Mouse (Mus musculus): ENCODE measurements around the gene Krt88.

The Krt88 gene

DNA sequence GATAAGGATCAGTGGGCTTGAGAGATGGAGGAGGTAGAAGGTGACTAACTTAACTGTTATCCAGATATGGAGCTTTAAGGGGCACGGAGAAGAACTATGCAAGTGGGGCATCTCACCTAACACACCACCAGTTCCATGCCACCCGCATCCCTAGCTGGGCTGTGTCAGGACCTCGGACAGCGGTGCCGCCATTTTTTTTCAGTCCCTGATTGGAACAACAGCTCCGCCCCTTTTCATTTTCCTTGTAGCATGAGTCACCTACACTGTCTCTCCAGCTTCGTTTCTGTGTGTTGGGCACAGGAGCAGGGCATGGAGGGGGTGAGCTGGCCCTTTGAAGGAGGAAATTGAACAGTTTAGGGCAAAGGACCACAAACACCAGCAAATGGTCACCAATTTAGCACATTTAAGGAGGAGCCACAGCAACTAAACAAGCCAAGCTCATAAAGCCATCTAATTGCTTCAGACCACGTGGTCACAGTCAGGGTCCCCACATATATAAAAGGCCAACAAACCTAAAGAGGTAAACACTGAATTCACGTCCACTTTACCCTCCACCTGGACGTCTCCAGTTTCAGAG, 25.5 kb downstream of the Krt88 start, which contains the start of gene Krt86:
Krt86 (plus strand) TSS at position 527 of the 577 bp plus-strand sequence.
- in situ Hi-C loops (cut with MboI, MseI): loop anchor here (10.0 kb wide), 1 partner anchor 58 kb away; the partner anchor contains the start of gene Krt7

DNA sequence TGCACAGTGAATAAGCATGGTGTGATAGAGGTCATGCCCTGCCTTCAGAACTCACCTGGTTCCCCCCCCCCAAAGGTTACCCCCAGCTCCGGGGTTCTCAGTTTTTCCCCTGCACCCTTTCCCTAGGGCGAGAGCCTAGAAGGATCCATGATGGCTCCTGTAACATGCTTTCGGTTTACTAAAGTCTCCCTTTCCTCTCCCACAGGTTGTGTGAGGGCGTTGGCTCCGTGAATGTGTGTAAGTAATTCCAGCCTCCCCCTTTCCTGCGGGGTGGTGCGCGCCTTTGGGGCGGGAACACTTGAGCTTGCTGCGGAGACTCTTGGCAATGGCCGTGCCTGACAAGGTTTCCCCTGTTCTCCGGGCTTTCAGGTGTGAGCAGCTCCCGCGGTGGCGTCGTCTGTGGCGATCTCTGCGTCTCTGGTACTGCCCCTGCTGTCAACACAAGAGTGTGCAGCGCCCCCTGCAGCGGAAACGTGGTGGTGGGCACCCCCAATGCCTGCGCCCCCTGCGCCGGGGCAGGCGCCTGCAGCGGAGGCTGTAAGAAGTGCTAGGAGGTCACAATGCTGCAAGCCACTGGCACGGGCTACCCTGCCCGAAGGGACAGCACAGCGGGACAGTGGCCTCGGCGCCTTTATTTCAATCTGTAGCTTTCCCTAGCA, 31.6 kb downstream of the Krt88 start:
- in situ Hi-C loops (cut with MboI, MseI): loop anchor here (10.0 kb wide), 1 partner anchor 64 kb away; the partner anchor contains the start of gene Krt7

DNA sequence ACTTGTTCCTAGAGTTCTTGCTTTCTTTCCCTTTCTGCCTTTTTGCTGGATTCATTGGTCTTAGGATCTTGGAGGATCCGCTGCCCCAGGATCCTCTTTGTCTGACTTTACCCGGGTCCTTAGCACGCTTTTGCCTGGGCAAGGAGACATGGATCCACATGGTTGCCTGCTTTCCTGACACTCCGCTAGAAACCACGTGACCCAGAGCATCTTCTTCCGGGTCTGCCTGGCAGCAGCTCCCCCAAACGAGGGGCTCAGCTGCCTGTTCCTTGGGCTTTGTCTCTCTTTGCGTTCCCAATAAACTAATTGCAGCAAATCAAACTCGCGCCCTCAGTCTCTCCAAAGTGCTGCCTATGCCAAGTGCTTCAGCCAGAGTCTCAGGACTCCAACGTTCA, 32.1 kb downstream of the Krt88 start:
- in situ Hi-C loops (cut with MboI, MseI): loop anchor here (10.0 kb wide), 1 partner anchor 65 kb away; the partner anchor contains the start of gene Krt7

DNA sequence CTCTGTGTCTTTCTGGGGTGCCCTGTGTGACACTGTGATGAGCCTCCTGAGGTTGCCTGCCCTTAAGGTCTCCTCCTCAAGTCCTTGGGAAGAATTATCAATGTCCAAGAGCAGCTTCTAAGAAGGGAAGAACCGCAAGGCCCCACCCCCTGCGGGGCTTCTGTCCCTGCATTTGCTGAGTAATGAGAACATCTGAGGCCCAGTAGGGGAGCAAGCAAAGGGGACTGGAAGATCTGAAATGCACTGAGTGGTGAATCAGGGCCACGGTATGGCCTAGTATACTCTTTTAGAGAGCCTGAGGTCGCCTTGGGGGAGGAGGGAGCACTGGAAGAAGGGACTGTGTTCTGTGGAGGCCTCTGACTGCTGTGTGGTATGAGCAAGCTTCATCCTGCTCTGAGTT, 34.5 kb downstream of the Krt88 start:
- in situ Hi-C loops (cut with MboI, MseI): no loop called here

DNA sequence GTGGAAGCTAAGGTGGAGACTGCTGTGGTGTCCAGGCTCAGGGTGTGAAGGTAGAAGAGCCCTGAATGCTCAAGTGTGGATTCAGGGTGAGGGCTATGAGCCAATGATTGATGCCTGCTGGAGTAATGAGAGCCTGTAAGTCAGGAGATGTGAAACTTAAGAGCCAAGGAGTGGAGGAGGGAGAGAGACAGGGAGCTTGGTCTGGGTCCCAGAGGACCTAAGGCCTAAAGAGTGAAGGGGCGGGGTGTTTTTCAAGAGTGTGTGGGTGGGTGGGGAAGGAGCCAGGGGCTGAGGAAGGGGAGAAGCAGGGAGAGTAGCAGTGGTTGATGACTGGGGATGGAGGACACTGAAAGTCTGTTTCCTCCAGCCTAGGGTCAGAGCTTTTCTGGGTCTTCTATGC, 36.1 kb downstream of the Krt88 start:
- in situ Hi-C loops (cut with MboI, MseI): no loop called here

DNA sequence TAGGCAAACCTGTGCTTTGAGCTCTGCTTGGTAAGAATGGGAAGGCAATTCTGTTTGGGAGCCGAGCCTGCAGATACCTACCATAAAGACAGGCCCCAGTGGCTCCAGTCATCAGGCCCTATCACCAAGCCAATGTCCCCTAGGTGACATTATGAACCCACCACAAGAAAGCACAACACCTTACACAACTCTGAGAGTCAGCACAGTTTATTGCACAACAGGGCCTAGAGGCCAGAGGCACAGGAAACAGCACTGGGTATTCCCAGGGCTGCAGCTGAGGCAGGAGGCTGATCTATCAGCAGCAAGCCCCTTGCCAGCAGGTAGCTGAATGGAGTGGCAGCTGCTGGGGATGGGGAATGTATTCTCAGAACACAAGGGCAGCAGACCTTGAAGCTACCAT, 37.4 kb downstream of the Krt88 start:
- in situ Hi-C loops (cut with MboI, MseI): no loop called here

DNA sequence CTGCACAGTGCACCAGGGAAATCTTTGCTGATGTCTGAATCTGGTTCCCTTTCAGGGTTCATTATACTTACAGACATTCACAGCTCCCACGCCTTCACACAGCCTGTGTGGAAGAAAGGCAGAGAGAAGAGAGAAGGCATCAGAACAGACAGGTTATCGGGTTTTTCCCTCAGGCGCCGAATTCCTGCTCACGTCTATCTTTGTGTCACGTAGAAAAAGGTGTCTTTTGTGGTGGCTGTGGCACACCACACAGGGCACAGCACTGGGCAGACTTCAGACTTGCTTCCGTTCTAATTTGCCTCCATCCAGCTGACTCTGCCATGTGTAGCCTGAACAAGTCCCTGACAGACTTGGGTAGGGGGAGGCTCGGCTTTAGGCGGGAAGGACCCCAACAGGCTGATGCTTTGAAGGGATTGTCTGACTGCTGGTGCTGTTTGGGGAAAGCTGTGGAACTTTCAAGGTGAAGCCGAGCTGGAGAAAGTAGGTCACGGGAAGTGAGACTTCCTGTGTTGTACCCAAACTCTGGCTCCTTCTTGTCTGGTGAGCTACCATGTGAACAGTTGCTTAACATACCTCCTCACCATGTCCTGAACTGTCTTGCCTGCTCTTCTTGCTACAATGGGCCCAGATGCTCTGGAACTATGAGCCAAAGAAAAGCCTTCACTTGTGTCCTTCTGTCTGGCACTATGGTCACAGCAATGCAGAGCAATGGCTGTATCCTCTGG, 38.5 kb downstream of the Krt88 start:
- in situ Hi-C loops (cut with MboI, MseI): no loop called here

DNA sequence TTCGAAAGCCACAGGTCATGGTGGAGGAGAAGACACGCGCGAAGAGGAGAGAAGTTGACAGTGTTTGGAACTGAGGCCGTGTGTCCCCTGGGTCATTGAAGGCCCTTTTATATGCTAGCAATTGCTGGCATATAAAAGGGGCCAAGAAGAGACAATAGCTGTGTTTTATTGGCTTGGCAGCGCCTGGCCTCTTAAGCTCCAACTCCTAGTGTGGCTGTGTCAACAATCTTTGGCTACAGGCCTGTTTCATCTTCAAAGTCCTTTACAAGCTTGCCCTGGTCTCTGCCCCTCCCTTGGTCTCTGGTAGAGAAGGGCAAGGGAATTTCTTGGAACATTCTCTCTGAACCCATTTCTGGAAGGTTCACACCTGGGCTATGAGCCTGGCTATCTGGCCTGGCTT, 43.9 kb downstream of the Krt88 start, which contains the start of gene Krt83:
Krt83 (minus strand) TSS at position 82 of the 400 bp plus-strand sequence.
- in situ Hi-C loops (cut with MboI, MseI): no loop called here

DNA sequence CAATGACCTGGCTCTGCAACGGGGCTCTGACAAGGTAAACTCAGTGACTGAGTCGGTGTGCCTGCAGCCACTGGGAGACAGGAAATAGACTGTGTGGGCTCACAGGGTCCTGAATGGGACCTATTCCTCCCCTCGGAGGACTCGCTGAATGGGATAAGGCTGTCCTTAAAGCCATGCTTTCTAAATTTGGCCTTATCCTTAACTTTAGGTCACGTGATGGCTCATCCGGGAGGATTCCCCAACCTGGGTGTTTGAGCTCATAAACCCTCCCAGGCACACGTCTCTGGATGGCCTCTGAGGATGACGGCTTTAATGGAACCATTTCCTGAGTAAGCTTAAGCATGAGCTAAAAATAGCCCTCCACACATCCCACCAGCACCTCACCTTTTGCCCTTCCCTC, 45.2 kb downstream of the Krt88 start:
- in situ Hi-C loops (cut with MboI, MseI): no loop called here

DNA sequence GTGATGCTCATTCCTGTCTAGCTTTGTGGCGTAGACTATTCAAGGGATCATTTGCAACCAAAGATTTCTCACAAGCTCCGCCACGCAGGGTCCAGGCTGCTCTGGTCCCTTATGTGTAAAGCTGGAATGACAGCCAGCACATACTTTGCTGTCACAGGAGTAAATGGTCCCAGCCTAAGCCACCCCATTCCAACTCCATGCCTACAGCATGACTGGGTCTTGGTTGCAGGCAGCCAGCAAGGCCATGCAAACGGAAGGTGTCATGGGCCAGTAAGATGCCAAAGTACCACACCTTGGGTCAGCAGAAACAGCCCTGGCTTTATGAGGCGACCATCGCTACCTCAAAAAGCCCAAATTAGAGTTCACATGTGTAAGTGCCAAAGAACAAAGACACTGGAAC, 46.2 kb downstream of the Krt88 start:
- in situ Hi-C loops (cut with MboI, MseI): no loop called here

DNA sequence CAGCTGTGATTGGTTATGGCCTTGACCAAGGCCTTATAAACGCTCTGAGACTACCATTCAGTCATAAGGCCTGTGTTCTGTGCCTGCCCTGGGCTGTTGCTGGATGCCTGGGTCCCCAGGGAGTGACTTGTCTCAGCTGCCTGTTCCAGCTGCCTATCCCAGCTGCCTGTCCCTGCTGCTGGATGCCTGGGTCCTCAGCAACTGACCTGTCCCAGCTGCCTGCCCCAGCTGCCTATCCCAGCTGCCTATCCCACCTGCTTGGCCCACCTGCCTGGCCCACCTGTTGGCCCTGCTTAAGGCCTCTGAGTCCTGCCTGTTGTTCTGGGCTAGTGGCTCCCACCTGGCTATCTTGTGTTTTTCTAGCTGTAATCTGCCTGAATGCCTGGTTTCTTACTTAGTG, 46.7 kb downstream of the Krt88 start:
- in situ Hi-C loops (cut with MboI, MseI): no loop called here

DNA sequence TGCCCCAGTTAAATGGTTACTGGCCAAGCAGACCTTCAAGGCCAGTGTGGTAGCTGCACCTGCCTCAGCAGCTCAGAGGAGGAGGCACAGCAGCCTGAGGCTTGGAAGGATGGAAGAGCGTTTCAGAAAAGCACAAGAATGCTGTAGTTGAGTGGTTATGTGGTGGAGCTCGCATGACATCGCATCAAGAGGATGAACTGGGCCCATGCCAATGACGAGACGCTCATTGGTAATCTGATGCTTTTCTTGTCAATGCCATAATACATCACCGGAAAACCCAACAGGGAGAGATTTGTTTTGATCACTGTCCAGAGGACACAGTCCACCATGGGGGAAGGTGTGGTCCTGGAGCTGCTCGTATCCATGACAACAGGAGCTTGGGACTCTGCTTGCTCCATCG, 47.7 kb downstream of the Krt88 start:
- in situ Hi-C loops (cut with MboI, MseI): no loop called here

DNA sequence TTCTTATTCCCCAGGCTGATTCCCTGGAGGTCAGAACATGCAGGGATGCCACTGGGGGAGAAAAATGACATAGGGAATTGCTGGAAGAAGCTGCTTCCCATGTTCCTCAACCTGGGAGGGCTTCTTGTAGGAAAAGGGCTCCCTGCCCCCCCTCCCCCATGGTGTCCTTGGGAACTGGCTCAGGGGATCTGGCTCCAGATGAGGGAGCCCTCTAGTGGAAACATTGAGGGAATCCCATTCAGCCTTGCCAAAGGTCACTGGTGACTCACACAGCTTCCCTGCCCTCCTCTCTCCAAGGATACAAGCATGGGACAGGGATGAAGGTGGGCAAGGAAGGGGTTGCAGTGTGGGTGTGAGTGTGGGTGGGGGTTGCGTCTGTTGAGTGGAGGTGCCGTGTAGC, 49.6 kb downstream of the Krt88 start:
- in situ Hi-C loops (cut with MboI, MseI): no loop called here
